Mouse (Mus musculus) adrenal gland, adult 10 weeks (tissue): ENCODE measurements around the gene Tmem217. TPM values are rescaled to one million over a fixed set of nuclear protein-coding genes. Genes with fewer than 3 reads are reported as not detected.

Experiments
- polyA plus RNA-seq: library from polyadenylated mRNA; stranded (reverse); fragments of 350-450 nt; fragmentation: Illumina TruSeq; extraction: RNeasy Lipid Tissue Mini Kit (QIAGEN cat#74804); gene quantifications from one replicate; pipeline ENCODE4 v1.2.3, GENCODE M21; 2014; ENCODE audit warnings: low read depth, low replicate concordance

The Tmem217 gene
- polyA plus RNA-seq, result not detected

GRCm38 (mm10) chr17:29552162-29552732 is at the start of gene Tmem217:
Gene Tmem217, minus strand, starts transcription at chr17:29552385.

GRCm38 (mm10) chr17:29549543-29550428 is 2.4 kb downstream of the Tmem217 start, which contains the start of the genes Gm17657 and Tbc1d22b:
Gene Gm17657, minus strand, starts transcription at chr17:29549638.
Gene Tbc1d22b, plus strand, starts transcription at chr17:29549785.

GRCm38 (mm10) chr17:29490713-29491581 is 61.2 kb downstream of the Tmem217 start, which contains the start of gene Pim1:
Gene Pim1, plus strand, starts transcription at chr17:29490753.

Other genes with a start within 250 kb of the Tmem217 start
- gene Pi16, start 234.7 kb downstream of the Tmem217 start, polyA plus RNA-seq, result not detected
- 8.9 TPM for gene Mtch1, start 204.5 kb downstream of the Tmem217 start, polyA plus RNA-seq
- gene Fgd2, start 191.5 kb downstream of the Tmem217 start, polyA plus RNA-seq, result not detected
- 78.8 TPM for gene Pim1, start 61.6 kb downstream of the Tmem217 start, polyA plus RNA-seq
- gene Gm17657, start 2.7 kb downstream of the Tmem217 start, polyA plus RNA-seq, result not detected
- gene Tbc1d22b, start 2.6 kb downstream of the Tmem217 start, polyA plus RNA-seq, result 5.7 TPM
- 37.3 TPM for gene Rnf8, start 62.4 kb upstream of the Tmem217 start, polyA plus RNA-seq
- 1.4 TPM for gene Gm28043, start 62.5 kb upstream of the Tmem217 start, polyA plus RNA-seq
- 21.8 TPM for gene Cmtr1, start 108.2 kb upstream of the Tmem217 start, polyA plus RNA-seq
- gene Ccdc167, start 164.7 kb upstream of the Tmem217 start, polyA plus RNA-seq, result 4.0 TPM